Mouse (Mus musculus) megakaryocyte, adult 5-6 weeks (primary cell): Measurements from ENCODE around the gene Gm9958. TPM values are rescaled to one million over a fixed set of nuclear protein-coding genes. Genes with fewer than 3 reads are reported as not detected.

Experiments
- ATAC-seq: 2 replicates; pipeline ENCODE4 v1.8.0; 2016; ENCODE audit warnings: mild to moderate bottlenecking, inconsistent platforms; ENCODE audit not compliant: poor library complexity, severe bottlenecking
- total RNA-seq, 2 experiments: library from RNA; stranded (forward) in 1 of 2; stranded (reverse) in 1 of 2; fragments of 153-499, 151-499 nt in 1 of 2; fragments of 221-1000, 200-1000 nt in 1 of 2; gene quantifications; 2 replicates each; pipeline versions ENCODE4 v1.2.3 to v1.2.4; 2015 to 2017

Gene Gm9958
- total RNA-seq, 2 experiments from 2014 or later, result 1.6 to 2.3 TPM

DNA sequence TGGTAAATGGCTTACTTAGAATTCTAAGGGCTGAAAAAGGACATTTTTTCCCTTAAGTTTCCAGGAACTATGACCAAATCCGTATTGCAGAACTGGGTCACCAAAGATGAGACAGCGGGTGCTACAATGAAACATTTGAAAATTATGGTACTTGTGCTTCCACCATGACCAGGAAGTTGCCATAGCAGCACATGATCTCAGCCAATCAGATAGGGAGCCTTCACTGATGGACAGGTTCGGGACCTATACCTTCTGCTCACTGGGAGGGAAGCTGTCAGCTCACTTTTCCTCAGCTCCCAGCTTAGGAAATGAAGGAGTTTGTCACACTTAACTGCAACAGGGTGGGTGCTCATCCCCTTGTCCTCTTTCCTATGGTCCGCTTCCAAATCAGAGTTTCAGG lies 29.8 kb downstream of the Gm9958 start:
- ATAC-seq, result no peak

DNA sequence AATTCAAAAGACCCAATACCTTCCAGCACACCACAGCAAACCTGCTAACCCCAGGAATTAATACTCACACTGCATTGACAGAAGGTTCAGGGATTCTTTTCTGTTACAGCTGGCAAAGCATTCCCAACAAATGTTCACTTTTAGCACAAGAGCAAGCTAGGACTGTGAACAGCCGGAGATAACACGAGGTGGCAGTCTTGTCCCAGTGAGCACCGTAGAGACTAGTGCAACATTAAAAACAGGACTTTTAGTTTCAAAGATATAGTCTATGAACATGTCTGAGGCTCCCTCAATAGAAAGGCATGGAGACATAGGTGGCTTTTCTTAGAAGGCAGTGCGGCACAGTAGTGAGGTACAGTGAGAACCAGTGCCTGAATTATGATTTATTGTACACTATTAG lies 38.2 kb downstream of the Gm9958 start:
- no peak for ATAC-seq

DNA sequence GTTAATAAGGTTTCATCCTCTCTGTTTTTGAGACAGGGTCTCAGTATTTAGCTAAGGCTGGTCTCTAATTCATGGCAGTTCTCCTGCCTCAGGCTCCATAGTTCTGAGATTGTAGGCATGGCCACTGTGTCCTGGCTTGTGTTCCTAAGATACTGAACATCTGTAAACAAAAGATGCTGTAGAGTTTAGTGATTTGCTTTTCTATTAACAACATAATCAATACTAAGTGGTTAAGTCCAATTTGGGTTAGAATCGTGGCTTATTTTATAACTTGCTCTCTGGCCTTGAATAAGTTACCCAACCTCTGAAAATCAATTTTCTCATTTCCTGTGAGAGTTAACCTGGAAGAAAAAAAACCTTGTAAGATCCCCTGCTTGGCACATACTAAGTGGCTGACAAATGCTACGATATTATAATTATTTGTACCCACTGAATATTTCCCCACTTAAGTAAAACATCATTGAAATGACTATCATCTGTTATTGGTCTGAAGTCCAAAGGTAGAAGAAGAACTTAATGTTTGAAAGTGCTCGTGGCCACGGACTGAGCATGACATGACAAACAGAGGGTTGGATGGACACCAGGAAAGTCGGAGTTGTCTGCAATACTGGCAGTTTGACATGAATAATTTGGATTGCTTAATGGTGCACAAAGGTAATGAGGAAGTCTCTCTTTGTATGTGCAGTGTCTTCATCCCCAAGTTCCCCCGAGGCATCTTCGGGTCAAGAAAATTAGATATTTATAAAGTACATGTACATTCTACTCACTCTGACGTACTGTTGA lies 47.3 kb downstream of the Gm9958 start:
- ATAC-seq, result no peak

DNA sequence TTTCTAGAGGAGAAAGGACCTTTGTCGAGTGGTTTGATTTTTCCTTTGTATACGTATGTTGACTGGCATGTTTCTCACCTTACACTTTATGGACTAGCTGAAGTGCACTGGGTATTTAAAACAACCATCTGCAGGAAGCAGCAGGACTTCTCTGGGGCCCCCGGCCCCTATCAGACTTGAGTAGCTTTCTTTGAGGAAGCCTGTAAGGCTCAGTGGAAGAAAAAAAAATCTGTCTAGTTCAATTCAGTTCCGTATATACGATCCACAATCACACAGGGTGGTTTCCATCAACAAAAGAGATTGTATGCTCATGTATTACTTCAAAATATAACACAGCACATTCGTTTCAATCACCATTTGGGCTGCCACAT lies 47.9 kb downstream of the Gm9958 start:
- no peak for ATAC-seq

Other genes starting within 250 kb of the Gm9958 start
- 13.4 and 19.3 TPM in 2 replicates for gene Cox18, start 143.2 kb upstream of the Gm9958 start, total RNA-seq (2015)
- 4.1 and 7.2 TPM in 2 replicates for gene Cox18, start 143.2 kb upstream of the Gm9958 start, total RNA-seq (2017)
- 54.9 and 57.0 TPM in 2 replicates for gene Ankrd17, start 627 bp upstream of the Gm9958 start, total RNA-seq (2015)
- gene Ankrd17, start 627 bp upstream of the Gm9958 start, total RNA-seq (2017), result 44.0 and 61.7 TPM in 2 replicates
- gene Alb, start 93.7 kb downstream of the Gm9958 start, total RNA-seq (2015), result not detected in 2 replicates
- gene Alb, start 93.7 kb downstream of the Gm9958 start, total RNA-seq (2017), result not detected in 2 replicates
- not detected in 2 replicates for gene Afp, start 123.5 kb downstream of the Gm9958 start, total RNA-seq (2015)
- gene Afp, start 123.5 kb downstream of the Gm9958 start, total RNA-seq (2017), result not detected in 2 replicates
- not detected in 2 replicates for gene Afm, start 151.7 kb downstream of the Gm9958 start, total RNA-seq (2015)
- not detected in 2 replicates for gene Afm, start 151.7 kb downstream of the Gm9958 start, total RNA-seq (2017)
- gene 5830473C10Rik, start 193.9 kb downstream of the Gm9958 start, total RNA-seq (2015), result not detected in 2 replicates
- gene 5830473C10Rik, start 193.9 kb downstream of the Gm9958 start, total RNA-seq (2017), result not detected in 2 replicates